Mouse (Mus musculus): ENCODE measurements around the gene Arhgef10l. TPM values are rescaled to one million over a fixed set of nuclear protein-coding genes. Genes with fewer than 3 reads are reported as not detected.

Arhgef10l gene
- polyA plus RNA-seq, 1 experiment from 2014 or later = 15.8 TPM

DNA sequence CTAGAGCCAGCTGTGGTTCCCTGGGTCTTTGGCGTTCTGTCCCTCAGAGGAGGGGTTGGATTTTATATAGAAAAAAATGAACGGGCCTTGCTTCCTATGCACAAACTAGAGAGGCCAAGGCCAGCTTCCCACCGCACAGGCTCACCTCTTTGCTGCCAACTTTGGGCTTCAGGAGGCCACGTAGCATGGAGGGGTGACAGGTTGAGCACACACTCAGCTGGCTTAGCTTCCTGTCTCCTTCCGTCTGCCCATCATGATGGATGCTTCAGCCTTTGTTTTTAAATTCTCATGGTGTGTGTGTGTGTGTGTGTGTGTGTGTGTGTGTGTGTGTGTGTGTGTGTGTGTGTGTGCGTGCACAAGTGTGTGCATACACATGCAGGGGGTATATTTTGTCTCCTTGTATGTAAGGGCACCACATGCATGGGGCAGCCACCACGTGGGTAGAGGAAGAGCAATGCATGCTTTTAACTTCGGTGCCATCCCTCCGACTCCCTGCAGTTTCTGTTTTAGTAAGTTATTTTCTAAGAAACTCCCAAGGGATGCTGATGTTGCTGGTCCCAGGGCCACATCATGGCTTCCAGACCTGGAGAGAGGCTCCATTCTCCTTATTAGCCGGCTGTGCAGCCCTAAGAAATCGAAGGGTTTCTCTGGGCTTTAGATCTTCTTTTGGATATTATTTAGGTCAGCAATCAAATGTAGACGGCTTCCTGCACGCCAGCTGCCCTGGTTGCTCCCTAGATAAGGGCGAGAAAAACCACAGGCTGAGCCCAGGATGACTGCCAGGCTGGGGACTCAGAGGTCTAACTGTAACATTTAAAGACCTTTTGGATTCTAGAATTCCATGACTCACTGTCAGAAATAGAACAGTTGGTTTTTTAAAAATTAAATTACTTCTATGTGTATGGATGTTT is 30.1 kb upstream of the Arhgef10l start:
- ATAC-seq (ENCODE audit: low read depth) = no peak
- Histone ChIP-seq H3K36me3 (ENCODE audit: control insufficient read depth, insufficient read depth, low read length) (no peaks in the 10 kb centered on the region), H3K4me1 (replicated peaks; ENCODE audit: control insufficient read depth, insufficient read depth, low read length) (peaks cover 16% of the 10 kb centered on the region), H3K27ac (ENCODE audit: low read length) (no peak overlapping the region), H3K9ac (ENCODE audit: low read length) (no peak overlapping the region), H3K27me3 (ENCODE audit: control insufficient read depth, insufficient read depth, low read depth, low read length) (no peaks in the 10 kb centered on the region; the same call in 1 of the 2 replicates), H3K4me3 (ENCODE audit: low read length) (no peak overlapping the region), H3K9me3 (ENCODE audit: control insufficient read depth, low read length) (no peaks in the 10 kb centered on the region), H3K4me2 (ENCODE audit: low read depth, low read length) (no peak overlapping the region)
- WGBS = 52% methylated on average over 14 of the region's 14 CpGs

DNA sequence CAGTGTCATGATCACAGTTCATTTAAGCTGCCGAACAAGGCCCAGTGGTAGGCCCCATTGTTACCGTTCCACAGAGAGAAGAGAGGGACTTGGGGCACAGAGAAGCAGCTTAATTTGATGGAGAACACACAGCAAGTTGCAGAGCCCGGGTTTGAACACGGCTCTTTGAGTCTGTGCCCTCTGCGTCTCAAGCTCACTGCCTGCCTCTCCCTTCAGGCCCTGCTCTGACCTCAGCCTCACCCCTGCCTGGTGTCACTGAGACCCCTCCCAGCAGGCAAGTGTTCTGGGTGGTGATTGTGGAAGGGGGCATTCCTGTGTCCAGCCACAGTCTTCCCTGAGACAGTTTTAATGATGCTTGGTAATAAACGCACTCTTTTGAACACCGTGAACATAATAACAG is 29.3 kb upstream of the Arhgef10l start:
- no peak for ATAC-seq (ENCODE audit: low read depth)
- no peak overlapping the region for H3K27ac ChIP-seq (ENCODE audit: low read length)
- H3K36me3 ChIP-seq (ENCODE audit: control insufficient read depth, insufficient read depth, low read length) = no peaks in the 10 kb centered on the region
- H3K27me3 ChIP-seq (ENCODE audit: control insufficient read depth, insufficient read depth, low read depth, low read length) = no peaks in the 10 kb centered on the region; the same call in 1 of the 2 replicates
- 73% methylated on average over 7 of the region's 7 CpGs for WGBS
- H3K4me1 ChIP-seq (replicated peaks; ENCODE audit: control insufficient read depth, insufficient read depth, low read length) = peaks cover 8% of the 10 kb centered on the region; the same call in 1 of the 2 replicates
- H3K4me3 ChIP-seq (ENCODE audit: low read length) = no peak overlapping the region
- H3K9me3 ChIP-seq (ENCODE audit: control insufficient read depth, low read length) = no peaks in the 10 kb centered on the region
- H3K4me2 ChIP-seq (ENCODE audit: low read depth, low read length) = no peak overlapping the region
- H3K9ac ChIP-seq (ENCODE audit: low read length) = no peak overlapping the region

DNA sequence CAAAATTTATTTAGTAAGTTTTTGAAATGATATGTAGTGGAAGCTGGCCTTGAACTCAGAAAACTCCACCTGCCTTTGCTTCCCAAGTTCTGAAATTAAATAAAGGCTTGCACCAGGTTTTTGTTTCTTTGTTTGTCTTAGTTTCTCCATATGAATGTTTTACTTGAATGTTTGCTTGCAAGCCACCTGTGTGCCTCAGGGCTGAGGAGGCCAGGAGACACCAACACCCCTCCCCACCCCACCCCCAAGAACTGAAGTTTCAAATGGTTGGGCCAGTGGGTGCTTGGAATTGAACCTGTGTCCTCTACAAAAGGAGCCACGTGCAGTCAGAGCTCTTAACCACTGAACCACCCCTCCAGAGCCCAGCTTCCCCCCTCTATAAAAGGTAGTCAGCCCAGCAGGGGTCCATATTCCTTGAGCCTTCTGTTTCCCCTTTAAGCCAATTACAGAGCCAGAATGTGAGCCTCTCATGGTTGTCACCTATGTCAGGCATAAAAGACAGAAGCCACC is 28.8 kb upstream of the Arhgef10l start:
- ATAC-seq (ENCODE audit: low read depth) = no peak
- H3K27me3 ChIP-seq (ENCODE audit: control insufficient read depth, insufficient read depth, low read depth, low read length) = no peaks in the 10 kb centered on the region; the same call in 1 of the 2 replicates
- no peaks in the 10 kb centered on the region for H3K9me3 ChIP-seq (ENCODE audit: control insufficient read depth, low read length)
- no peak overlapping the region for H3K9ac ChIP-seq (ENCODE audit: low read length)
- H3K4me1 ChIP-seq (replicated peaks; ENCODE audit: control insufficient read depth, insufficient read depth, low read length) = peaks cover 4% of the 10 kb centered on the region; the same call in 1 of the 2 replicates
- no peak overlapping the region for H3K4me3 ChIP-seq (ENCODE audit: low read length)
- no peaks in the 10 kb centered on the region for H3K36me3 ChIP-seq (ENCODE audit: control insufficient read depth, insufficient read depth, low read length)
- WGBS = 50% methylated on average over 1 of the region's 1 CpGs
- H3K4me2 ChIP-seq (ENCODE audit: low read depth, low read length) = no peak overlapping the region
- H3K27ac ChIP-seq (ENCODE audit: low read length) = no peak overlapping the region

DNA sequence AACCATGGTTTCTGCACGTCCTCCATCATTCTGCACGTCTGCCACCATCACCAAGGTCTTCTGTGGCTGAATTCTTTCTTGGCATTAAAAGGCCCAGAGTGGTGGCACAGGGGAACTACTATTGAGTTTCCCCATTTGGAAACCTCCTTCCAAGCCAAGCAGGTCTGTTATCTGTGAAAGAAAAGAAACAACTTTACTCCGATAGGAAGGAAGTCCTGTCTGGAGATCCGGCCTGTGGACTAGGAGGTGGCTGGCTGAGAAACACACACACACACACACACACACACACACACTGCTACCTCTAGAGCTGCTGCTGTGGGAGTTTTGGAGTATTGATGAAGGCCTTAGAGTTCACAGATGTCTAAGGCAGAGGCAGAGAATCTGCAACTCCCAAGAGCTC is 27.7 kb upstream of the Arhgef10l start:
- Histone ChIP-seq H3K9ac (ENCODE audit: low read length) (no peak overlapping the region), H3K4me3 (ENCODE audit: low read length) (no peak overlapping the region), H3K9me3 (ENCODE audit: control insufficient read depth, low read length) (no peaks in the 10 kb centered on the region), H3K4me1 (replicated peaks; ENCODE audit: control insufficient read depth, insufficient read depth, low read length) (no peaks in the 10 kb centered on the region; the same call in 1 of the 2 replicates), H3K27me3 (ENCODE audit: control insufficient read depth, insufficient read depth, low read depth, low read length) (no peaks in the 10 kb centered on the region), H3K4me2 (ENCODE audit: low read depth, low read length) (no peak overlapping the region), H3K36me3 (ENCODE audit: control insufficient read depth, insufficient read depth, low read length) (no peaks in the 10 kb centered on the region), H3K27ac (ENCODE audit: low read length) (no peak overlapping the region)
- ATAC-seq (ENCODE audit: low read depth) = no peak
- 52% methylated on average over 4 of the region's 4 CpGs for WGBS

DNA sequence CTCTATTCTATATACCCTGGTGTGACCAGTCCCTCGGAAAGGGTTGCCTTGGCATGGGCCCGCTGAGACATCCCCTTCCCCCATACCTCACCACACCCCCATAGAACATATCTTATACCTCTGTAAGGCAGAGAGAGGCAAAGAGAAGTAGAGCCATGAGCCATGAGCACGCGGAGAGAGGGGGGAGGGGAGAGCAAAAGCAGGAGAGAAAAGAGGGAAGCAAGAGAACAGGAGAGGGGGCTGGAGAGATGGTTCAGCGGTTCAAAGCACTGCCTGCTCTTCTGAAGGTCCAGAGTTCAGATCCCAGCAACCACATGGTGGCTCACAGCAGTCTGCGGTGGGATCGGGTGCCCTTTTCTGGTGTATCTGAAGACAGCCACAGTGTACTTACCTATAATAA is 25.7 kb upstream of the Arhgef10l start:
- Histone ChIP-seq H3K36me3 (ENCODE audit: control insufficient read depth, insufficient read depth, low read length) (no peaks in the 10 kb centered on the region), H3K4me2 (ENCODE audit: low read depth, low read length) (no peak overlapping the region), H3K9ac (ENCODE audit: low read length) (no peak overlapping the region), H3K4me1 (replicated peaks; ENCODE audit: control insufficient read depth, insufficient read depth, low read length) (no peaks in the 10 kb centered on the region; the same call in 1 of the 2 replicates), H3K27ac (ENCODE audit: low read length) (no peak overlapping the region), H3K4me3 (ENCODE audit: low read length) (no peak overlapping the region), H3K9me3 (ENCODE audit: control insufficient read depth, low read length) (no peaks in the 10 kb centered on the region), H3K27me3 (ENCODE audit: control insufficient read depth, insufficient read depth, low read depth, low read length) (no peaks in the 10 kb centered on the region)
- ATAC-seq (ENCODE audit: low read depth) = no peak
- 70% methylated on average over 7 of the region's 7 CpGs for WGBS

DNA sequence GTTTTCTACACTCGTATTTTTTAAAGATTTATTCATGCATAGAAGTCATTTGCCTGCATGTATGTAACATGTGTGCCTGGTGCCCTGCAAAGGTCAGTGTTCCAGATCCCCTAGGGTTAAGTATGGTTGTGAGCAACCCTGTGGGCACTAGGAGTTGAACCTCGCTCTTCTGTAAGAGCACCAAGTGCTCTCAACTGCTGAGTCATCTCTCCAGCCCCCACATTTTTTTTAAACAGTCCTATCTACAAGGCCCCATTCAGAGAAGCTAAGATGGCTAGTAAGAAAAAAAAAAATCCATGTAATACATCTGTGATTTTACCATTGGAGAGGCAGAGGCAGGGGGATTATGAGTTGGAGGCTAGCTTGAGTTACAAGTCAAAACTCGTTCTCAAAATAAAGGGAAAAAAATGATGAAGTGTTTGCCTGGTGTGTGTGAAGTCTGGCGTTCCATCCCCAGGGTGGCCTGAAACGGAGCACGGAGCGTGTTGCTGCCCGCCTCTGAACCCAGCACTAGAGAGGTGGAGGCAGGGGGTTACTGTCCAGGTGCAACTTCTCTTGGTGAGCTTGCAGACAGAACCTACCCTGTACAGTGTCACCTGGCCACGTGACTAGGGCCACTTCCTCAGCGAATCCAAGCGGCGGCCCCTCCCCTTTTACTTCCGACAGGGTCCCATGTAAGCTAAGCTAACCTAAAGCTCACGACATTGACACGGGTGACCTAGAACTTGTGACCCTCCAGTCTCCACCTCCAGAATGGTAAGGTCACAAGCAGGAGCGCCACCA is 24.3 kb upstream of the Arhgef10l start:
- Histone ChIP-seq H3K36me3 (ENCODE audit: control insufficient read depth, insufficient read depth, low read length) (no peaks in the 10 kb centered on the region), H3K4me3 (ENCODE audit: low read length) (no peak overlapping the region), H3K9me3 (ENCODE audit: control insufficient read depth, low read length) (no peaks in the 10 kb centered on the region), H3K27ac (ENCODE audit: low read length) (no peak overlapping the region), H3K9ac (ENCODE audit: low read length) (no peak overlapping the region), H3K4me1 (replicated peaks; ENCODE audit: control insufficient read depth, insufficient read depth, low read length) (peaks cover 4% of the 10 kb centered on the region; the same call in 1 of the 2 replicates), H3K4me2 (ENCODE audit: low read depth, low read length) (no peak overlapping the region), H3K27me3 (ENCODE audit: control insufficient read depth, insufficient read depth, low read depth, low read length) (no peaks in the 10 kb centered on the region)
- peak; percentile 20; the same call in 1 of the 2 replicates for ATAC-seq (ENCODE audit: low read depth)
- 48% methylated on average over 16 of the region's 16 CpGs for WGBS

DNA sequence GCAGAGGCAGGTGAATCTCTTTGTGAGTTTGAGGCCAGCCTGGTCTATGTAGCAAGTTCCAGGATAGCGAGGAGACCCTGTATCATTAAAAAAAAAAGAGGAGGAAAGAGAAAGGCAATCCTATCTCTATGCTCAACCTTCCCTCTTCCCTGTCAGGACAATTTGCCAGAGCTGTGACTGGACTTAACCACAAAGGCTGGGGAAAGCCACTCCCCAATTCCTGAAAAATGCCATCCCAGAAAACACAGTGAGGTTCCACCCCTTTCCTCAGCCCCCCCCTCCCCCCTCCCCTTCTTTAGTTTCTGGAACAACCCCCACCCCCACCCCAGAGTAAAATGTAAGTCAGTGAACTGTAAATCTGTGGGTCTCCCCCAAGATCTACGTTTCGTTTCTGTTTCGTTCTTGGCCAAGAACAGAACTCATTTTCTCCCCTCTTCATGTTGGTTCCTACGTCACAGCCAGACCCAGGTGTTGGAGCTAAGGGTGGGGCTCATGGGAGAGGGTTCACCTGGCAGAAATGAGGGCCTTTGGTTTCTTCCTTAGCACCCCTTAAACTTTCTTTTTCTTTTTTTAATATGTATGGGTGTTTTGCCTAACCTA is 23.1 kb upstream of the Arhgef10l start:
- H3K4me2 ChIP-seq (ENCODE audit: low read depth, low read length) = no peak overlapping the region
- no peak overlapping the region for H3K4me3 ChIP-seq (ENCODE audit: low read length)
- H3K9ac ChIP-seq (ENCODE audit: low read length) = no peak overlapping the region
- H3K4me1 ChIP-seq (replicated peaks; ENCODE audit: control insufficient read depth, insufficient read depth, low read length) = peaks cover 15% of the 10 kb centered on the region
- ATAC-seq (ENCODE audit: low read depth) = no peak
- H3K9me3 ChIP-seq (ENCODE audit: control insufficient read depth, low read length) = no peaks in the 10 kb centered on the region
- 73% methylated on average over 5 of the region's 5 CpGs for WGBS
- no peaks in the 10 kb centered on the region for H3K36me3 ChIP-seq (ENCODE audit: control insufficient read depth, insufficient read depth, low read length)
- no peak overlapping the region for H3K27ac ChIP-seq (ENCODE audit: low read length)
- H3K27me3 ChIP-seq (ENCODE audit: control insufficient read depth, insufficient read depth, low read depth, low read length) = no peaks in the 10 kb centered on the region

DNA sequence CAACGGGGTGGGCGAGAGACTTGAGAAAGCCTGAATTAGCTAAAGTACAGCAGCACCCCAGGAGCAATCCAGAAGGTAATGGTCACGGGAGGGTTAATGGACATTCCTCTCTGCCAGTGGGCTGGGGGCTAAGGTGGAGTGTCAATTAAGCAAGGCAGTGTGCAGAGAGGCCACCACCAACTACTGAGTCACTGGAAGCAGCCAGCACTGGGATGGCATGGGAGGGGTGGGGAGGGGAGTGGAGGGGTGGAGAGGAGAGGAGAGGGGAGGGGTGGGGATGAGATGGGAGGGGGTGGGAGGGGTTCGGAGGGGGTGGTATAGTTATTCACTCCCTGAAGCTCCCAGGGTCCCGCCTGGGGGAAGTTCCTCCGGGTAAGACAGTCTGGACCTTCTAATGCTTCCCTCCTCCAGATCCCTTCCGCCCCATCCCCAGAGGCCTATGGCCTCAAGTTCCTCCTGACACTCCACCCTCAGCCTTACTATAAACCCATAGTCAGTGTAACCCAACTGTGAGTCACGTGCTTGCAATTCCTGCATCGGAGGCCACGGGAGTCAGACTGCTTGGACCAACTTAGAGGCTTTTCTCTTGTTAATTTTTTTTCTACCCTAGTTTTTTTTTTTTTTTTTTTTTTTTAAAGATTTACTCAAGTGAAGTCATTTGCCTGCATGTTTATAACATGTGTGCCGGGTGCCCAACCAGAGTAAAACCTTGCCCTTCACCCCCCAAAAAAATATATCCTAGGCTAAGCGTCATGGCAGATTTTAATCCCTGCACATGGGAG is 22.4 kb upstream of the Arhgef10l start:
- Histone ChIP-seq H3K4me3 (ENCODE audit: low read length) (no peak overlapping the region), H3K9ac (ENCODE audit: low read length) (no peak overlapping the region), H3K4me2 (ENCODE audit: low read depth, low read length) (no peak overlapping the region), H3K4me1 (replicated peaks; ENCODE audit: control insufficient read depth, insufficient read depth, low read length) (peaks cover 20% of the 10 kb centered on the region), H3K36me3 (ENCODE audit: control insufficient read depth, insufficient read depth, low read length) (no peaks in the 10 kb centered on the region), H3K27ac (ENCODE audit: low read length) (no peak overlapping the region), H3K9me3 (ENCODE audit: control insufficient read depth, low read length) (no peaks in the 10 kb centered on the region), H3K27me3 (ENCODE audit: control insufficient read depth, insufficient read depth, low read depth, low read length) (no peaks in the 10 kb centered on the region)
- no peak for ATAC-seq (ENCODE audit: low read depth)
- 50% methylated on average over 11 of the region's 12 CpGs for WGBS

Data from lung, embryonic 16.5 days (tissue).